Mouse (Mus musculus): Measurements from ENCODE around the gene Gzmd. TPM values are rescaled to one million over a fixed set of nuclear protein-coding genes. Genes with fewer than 3 reads are reported as not detected.
"Not testable (repeated sequence)": the region's sequence is repeated elsewhere in the genome, so short reads cannot be mapped to it uniquely, and the experiment has no call there.

The Gzmd gene
- not detected in 2 replicates for polyA plus RNA-seq (2012; rRNA removed)

DNA sequence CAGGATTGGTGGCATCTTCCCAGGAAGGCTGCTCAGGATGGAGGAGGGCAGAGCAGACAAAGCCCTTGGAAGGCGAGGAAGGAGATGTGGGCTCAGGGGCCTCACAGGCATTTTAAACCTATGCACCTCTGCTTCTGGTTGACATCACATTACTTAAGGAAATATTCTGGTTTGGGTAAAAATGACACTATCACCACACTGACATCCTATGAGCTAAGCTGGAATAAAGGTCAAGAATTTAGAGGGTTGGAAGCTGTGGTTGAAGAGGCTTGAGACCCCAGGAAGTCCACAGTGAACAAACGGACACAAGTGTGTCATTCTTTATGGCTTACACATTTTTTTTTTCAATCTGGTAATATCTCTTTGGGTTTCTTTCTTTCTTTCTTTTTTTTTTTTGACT, at the start of gene Gzmd:
Gene Gzmd (minus strand): TSS at position 101 of the 400 bp plus-strand sequence.
- 64% methylated on average over 2 of the region's 2 CpGs for WGBS

DNA sequence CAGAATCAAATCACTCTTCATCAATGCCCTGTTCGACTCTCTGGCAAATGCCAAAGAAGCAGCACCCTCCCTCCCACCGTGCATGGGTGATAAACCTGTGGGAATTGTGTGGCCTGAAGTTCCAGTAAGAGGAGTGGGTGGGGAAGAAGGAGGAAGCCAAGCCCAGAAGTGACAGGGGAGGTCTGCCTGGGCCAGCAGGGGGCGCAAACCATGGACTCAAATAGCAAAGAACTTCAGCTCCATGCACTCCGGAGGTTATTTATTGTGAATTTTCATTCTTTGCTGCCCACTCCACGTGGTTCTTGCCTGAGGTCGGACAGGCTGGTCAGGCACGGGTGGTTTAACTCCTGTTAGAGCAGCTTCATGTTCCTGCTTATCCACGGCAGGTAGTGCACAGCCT, 45.2 kb upstream of the Gzmd start:
- WGBS, result 27% methylated on average over 8 of the region's 8 CpGs
- not testable (repeated sequence) for DNase-seq (ENCODE audit: low read depth, low spot score)

More for the DNA sequence above, at the start of gene Gzmd:
- not testable (repeated sequence) for DNase-seq (ENCODE audit: low read depth, low spot score)

DNA sequence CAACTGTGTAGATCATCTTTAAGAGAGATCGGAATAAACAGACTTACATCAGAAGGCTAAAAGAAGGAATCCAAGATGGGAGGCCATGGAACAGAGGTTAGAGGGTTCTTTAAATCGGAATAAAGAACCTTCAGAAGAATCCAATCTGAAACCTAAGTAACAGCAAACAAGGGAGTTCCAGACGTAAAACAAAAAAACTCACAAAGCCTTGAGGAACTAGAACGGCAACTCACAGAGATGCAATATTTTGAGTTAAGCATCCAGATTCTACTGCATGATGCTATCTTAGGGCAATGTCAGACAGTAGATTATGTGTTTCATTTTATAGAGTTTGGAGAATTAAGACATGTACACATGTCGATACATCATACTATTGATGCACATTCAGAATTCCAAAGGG, 42.1 kb upstream of the Gzmd start, which contains the start of gene Gzmn:
Gene Gzmn (minus strand): TSS at position 101 of the 400 bp plus-strand sequence.
- WGBS, result 83% methylated on average over 5 of the region's 5 CpGs
- DNase-seq (ENCODE audit: low read depth, low spot score), result no peak

DNA sequence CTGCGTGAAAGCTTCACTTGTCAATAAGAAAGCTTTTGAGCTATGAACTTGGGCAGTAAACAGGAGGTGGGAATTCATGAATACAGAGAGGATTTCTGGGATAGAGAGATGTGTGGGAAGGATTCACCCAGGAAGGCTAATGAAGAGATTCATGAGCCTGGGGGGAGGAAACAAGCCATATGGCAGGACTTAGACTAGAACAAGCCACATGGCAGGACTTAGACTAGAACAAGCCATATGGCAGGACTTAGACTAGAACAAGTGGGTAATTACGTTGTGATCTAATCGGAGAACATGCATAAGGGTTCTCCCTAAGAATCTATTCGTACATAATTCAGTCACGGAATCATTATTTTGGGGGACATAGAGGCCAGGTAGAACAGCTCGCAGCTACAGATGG, 41.0 kb upstream of the Gzmd start:
- WGBS, result 91% methylated on average over 6 of the region's 6 CpGs
- DNase-seq (ENCODE audit: low read depth, low spot score), result no peak

DNA sequence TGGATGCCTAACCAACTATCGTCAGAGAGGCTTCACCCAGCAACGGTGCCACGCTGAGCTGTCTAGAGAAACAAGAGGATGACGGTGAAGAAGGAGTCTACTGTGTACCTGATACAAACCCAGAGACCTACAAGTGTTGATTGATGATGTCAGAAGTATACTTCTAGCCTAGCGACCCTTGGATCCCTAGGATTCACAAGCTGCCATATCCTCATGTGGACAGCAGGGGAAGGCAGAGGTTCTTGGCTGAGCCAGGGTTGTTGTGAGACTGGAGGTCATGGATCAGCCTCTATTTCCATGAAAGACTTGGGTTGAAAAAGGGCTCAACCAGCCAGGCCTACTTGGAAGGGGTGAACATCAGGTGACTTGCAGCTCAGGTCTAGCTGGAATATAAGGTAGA, 40.3 kb upstream of the Gzmd start:
- 86% methylated on average over 5 of the region's 5 CpGs for WGBS
- DNase-seq (ENCODE audit: low read depth, low spot score), result no peak

DNA sequence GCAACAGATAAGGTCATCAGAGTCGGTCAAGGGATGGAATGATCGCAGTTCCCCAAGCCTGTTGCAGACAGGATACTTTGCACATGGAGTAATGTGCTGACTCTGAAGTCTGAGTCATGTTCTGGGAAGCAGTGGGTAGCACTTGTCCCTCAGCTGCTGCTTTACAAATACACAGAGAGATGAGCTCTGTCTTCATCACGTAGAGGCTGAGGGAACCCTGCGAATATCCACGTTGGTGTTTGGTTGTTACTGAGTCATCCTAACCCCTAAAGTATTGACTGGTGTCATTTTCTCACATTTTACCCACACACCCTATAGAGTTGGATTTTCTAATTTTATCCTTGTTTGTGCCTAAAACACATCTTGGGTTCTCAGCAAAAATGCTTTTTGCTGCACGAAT, 35.6 kb upstream of the Gzmd start:
- 68% methylated on average over 6 of the region's 6 CpGs for WGBS
- no peak for DNase-seq (ENCODE audit: low read depth, low spot score)

DNA sequence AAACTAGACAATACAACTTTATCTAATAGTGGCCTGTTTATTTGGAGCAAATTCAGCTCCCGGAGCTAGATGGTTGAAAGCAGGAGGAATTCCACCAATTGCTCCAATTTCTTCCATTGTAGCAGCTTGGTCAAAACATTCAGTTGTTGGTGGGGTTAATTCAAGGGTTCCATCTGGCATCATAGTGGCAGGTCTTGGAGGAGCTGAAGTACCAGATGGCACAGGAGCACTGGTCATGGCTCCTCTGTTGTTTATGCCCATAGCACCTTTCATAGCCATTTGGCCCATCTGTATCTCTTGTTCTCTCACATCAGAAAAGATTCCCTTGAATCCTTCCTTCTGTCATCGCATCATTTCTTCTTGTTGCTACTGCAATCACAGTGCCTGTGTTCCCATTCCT, 29.7 kb upstream of the Gzmd start:
- WGBS, result 79% methylated on average over 2 of the region's 2 CpGs

DNA sequence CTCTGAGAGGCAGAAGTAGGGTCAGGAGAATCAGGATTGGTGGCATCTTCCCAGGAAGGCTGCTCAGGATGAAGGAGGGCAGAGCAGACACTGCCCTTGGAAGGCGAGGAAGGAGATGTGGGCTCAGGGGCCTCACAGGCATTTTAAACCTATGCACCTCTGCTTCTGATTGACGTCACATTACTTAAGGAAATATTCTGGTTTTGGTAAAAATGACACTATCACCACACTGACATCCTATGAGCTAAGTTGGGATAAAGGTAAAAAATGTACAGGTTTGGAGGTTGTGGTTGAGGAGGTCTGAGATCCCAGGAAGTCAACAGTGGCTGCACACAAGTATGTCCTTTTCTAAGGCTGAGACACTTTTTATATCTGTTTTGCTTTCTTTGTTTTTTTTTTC, 27.1 kb upstream of the Gzmd start, which contains the start of gene Gzmg:
Gene Gzmg (minus strand): TSS at position 101 of the 400 bp plus-strand sequence.
- DNase-seq (ENCODE audit: low read depth, low spot score), result not testable (repeated sequence)
- 80% methylated on average over 2 of the region's 2 CpGs for WGBS

More for the DNA sequence above, 29.7 kb upstream of the Gzmd start:
- no peak for DNase-seq (ENCODE audit: low read depth, low spot score)

DNA sequence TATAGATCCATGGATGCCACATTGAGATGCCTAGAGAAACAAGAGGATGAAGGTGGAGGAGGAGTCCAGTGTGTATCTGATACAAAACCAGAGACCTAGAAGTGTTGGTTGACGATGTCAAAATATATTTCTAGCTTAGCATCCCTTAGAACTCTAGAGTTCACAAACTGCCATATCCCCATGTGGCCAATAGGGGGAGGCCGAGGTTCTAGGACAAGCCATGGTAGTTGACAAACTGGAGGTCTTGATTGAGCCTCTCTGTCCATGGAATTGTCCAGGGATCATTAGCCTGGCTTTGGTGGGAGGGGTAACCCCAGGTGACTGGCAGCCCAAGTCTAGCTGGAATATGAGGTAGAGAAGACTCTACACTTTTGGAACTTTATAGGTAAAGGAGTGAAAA, 22.9 kb upstream of the Gzmd start:
- WGBS, result 54% methylated on average over 2 of the region's 2 CpGs
- no peak for DNase-seq (ENCODE audit: low read depth, low spot score)

DNA sequence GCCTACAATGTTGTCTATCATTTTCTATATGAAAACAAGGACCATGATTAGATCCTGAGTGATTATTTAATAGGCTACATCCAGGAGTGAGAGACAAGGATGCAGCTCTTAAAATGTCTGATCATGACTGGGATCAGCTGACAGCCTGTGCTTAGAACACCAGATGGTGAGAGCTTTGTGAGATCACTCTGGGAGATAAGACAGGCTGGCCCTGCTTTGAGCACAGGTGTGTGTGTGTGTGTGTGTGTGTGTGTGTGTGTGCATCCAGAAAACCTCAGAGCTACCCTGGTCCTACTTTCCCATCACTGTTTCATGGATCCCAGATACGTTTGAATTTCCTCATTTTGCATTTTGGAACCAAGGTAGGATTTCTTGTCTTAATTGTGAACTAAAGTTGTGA, 1.3 kb upstream of the Gzmd start:
- WGBS, result 68% methylated on average over 1 of the region's 1 CpGs
- not testable (repeated sequence) for DNase-seq (ENCODE audit: low read depth, low spot score)

DNA sequence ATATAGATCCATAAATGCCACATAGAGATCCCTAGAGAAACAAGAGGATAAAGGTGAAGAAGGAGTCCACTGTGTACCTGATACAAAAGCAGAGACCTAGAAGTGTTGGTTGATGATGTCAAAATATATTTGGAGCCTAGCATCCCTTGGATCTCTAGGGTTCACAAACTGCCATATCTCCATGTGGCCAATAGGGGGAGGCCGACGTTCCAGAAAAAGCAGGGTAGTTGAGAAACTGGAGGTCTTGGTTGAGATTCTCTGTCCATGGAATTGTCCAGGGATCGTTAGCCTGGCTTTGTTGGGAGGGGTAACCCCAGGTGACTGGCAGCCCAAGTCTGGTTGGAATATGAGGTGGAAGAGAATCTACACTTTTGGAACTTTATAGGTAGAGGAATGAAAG, 4.1 kb downstream of the Gzmd start:
- DNase-seq (ENCODE audit: low read depth, low spot score), result no peak
- WGBS, result 47% methylated on average over 3 of the region's 3 CpGs

DNA sequence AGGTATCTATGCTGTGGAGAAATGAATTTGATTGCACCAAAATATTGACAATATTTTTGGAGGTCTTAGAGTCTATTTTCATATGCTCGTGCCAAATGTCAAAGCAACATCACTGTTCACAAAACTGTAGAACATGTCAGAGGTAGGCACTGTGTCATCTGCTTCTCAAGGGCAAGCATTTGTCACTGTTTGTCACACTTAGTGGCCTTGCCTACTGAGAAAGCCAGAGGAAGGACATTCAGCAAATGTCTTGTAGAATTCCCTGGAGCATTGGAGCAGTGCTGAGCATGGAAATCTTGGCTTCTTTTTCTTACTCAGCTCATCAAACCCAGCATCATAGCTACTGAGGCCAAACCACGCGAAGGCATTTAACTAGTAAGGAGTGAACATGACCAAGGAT, 8.9 kb downstream of the Gzmd start:
- WGBS, result 88% methylated on average over 3 of the region's 3 CpGs
- no peak for DNase-seq (ENCODE audit: low read depth, low spot score)

DNA sequence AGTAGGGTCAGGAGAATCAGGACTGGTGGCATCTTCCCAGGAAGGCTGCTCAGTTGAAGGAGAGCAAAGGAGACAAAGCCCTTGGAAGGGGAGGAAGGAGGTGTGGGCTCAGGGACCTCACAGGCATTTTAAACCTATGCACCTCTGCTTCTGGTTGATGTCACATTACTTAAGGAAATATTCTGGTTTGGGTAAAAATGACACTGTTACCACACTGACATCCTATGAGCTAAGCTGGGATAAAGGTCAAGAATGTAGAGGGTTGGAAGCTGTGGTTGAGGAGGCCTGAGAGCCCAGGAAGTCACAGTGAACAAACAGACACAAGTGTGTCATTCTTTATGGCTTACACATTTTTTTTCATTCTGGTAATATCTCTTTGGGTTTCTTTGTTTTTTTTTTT, 11.9 kb downstream of the Gzmd start, which contains the start of gene Gzme:
Gene Gzme (minus strand): TSS at position 101 of the 400 bp plus-strand sequence.
- DNase-seq (ENCODE audit: low read depth, low spot score), result no peak

DNA sequence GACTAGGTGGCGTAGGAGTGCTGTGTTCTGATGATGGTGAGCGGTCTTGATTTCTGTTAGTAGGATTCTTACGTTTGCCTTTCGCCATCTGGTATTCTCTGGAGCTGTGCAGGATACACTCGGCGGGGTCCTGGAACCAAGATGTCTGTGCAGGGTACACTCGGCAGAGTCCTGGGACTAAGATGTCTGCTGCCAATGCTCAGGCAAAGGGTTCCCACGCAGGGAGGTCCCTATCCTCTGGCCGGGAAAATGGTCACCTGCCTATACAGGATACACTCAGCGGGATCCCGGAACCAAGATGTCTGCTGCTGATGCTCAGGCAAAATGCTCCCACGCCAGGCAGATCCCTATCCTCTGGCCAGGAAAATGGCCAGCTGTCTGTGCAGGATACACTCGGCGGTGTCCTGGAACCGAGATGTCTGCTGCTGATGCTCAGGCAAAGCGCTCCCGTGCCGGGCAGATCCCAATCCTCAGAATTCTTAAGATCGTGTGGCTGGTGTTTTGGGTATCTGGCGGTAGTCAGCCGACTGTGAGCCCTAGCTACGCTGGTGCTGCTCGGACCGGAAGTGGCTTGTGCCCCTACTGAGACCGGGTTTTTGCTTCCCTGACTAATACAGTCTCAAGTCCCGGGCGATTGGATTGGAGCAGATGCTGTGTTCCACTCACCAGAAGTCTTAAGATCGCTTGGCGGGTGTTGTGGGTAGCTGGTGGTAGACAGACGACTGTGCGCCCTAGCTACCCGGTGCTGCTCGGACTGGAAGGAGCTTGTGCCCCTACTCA, 16.7 kb downstream of the Gzmd start:
- not testable (repeated sequence) for DNase-seq (ENCODE audit: low read depth, low spot score)
- 89% methylated on average over 33 of the region's 33 CpGs for WGBS

DNA sequence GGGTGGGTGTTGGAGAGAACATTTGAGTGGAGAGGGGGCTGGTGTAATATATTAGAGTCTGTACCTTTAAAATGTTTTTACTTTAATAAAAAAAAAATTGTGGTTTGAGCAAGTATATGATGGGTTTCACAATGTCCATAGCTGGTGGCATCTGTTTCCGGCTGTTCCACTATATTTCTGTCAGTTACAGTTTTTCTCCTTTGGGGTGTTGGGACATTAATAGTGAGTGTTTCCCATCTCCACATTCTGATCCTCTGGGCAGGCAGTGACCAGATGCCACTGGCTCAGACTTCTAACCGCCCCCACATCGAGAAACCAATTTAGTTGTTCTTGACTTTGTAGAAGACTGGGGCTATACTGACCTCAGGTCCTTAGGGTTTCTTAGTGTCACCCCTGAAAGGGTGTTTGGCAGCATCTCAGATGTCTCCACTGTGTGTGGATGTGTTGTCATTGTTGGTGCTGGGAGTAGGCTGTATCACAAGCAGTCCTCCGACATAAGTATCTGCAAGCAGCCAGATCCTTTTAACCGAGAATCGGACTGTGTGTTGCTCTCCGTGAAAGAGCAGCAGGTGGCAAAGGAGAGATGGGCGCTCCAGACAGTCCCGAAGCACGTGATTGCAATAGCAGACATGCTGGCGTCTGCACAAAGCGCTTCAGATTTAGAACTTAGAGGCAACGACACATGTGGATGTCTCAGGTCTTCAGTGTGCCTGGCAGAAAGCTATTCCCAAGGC, 26.8 kb downstream of the Gzmd start:
- DNase-seq (ENCODE audit: low read depth, low spot score), result no peak
- 77% methylated on average over 13 of the region's 13 CpGs for WGBS

DNA sequence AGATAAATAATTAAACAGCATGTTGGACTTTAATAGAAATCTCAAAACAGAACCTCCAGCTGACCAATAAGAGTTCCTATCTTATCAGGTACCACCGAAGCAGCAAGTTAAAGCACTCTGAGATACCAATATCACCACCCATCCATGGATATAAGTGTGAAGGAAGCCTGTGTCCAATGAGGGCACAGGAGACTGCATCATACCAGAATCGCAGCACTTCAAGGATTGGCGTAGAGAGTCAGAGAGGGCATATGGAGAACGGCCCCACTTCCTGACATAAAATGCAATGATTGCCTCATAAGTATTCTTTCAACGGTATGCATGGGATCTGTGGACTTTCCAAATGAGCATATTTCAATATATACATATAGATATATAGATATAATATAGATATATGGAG, 27.4 kb downstream of the Gzmd start:
- 65% methylated on average over 5 of the region's 5 CpGs for WGBS
- no peak for DNase-seq (ENCODE audit: low read depth, low spot score)

DNA sequence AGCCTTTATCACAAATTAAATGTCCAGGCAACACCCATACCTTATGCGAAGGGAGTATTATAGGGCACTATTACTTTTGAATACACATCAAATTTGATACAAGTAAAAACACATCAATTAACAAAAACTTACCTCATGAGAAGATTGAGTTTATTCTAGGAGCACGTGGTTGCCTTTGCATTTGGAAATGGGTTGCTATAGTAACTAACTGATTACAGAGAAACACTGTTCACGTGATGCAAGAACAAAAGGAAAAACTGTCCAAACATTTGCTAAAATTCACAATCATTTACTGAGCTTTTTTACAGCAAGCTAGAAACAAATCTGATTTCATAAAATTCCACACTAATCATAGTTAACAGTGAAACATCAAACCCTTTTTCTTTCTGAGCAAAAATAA, 29.0 kb downstream of the Gzmd start:
- 61% methylated on average over 3 of the region's 3 CpGs for WGBS
- no peak for DNase-seq (ENCODE audit: low read depth, low spot score)

DNA sequence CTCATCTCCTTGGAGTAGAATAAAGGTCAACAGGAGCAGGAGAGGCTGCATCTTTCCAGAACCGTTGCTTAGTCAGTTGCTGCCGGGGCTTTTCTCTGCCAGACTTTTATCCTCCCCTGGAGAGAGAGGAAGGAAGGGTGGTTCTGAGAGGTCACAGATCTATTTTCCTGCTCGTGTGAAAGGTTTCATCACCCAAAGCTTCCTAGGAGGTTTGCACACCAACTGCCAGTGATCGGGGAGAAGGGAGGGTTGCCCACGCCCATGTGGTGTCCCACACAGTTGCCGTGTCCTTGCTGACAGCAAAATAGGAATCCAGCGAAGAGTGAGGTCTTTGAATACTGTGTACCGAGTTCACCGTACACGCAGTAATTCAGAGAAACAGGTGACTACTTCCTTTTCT, 30.0 kb downstream of the Gzmd start, which contains the start of gene Ctsg:
Gene Ctsg (minus strand): TSS at position 189 of the 400 bp plus-strand sequence.
- WGBS, result 47% methylated on average over 10 of the region's 10 CpGs

DNA sequence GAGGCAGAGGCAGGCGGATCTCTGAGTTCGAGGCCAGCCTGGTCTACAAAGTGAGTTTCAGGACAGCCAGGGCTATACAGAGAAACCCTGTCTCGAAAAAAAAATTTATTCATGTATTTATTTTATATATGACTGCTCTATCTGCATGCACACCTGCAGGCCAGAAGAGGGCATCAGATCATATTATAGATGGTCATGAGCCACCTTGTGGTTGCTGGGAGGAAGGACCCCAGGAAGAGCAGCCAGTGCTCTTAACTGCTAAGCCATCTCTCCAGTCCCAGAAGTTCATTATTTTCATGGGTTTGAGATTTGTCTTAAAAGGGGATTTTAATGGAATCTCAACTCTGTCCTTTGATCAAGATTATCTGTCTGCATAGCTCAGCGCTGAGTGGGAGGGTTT, 33.5 kb downstream of the Gzmd start:
- DNase-seq (ENCODE audit: low read depth, low spot score), result no peak
- 78% methylated on average over 4 of the region's 4 CpGs for WGBS

More for the DNA sequence above, 30.0 kb downstream of the Gzmd start, which contains the start of gene Ctsg:
- DNase-seq (ENCODE audit: low read depth, low spot score), result no peak

DNA sequence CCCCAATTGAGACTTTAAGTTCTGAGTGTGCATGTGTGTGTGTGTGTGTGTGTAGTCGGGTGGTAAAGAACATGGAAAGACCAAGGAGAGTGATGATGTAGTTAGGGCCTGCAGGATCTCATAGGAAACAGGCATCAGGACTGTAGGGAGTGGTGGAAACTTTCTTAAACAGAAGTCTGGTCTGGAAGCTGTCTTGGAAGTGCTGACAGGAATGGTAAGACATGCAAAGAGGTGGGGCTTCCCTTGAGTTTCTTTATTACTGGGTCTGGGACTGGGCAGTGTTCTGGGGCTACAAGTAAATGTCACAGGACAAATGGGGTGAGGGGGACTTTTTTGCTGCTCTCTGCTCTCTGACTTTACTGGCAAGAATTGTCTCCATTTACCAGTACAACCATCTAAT, 34.8 kb downstream of the Gzmd start:
- WGBS, result 74% methylated on average over 1 of the region's 1 CpGs
- no peak for DNase-seq (ENCODE audit: low read depth, low spot score)

DNA sequence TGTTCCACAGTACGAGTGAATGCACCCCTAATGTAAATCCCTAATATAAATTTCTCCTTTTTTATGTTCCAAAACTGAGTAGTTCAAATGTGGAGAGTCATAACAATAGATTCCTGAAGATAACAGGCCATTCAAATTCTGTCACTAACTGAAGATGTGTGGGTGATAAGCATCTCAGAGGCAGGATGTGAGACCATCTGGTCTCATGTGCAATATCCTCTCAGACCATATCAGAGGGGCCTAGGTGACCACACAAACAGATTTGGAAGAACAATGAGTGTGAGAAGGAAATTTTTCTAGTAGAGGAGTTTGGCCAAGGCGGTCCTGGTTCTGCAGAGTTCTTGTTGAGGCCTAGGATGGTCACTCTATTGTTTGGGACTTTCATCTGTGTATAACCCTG, 39.1 kb downstream of the Gzmd start:
- DNase-seq (ENCODE audit: low read depth, low spot score), result no peak
- WGBS, result 68% methylated on average over 2 of the region's 2 CpGs

All from large intestine, adult 2 months (tissue).